Mouse (Mus musculus) kidney, adult 2 months (tissue): ENCODE results near the gene Mrpl4. TPM values are rescaled to one million over a fixed set of nuclear protein-coding genes. Genes with fewer than 3 reads are reported as not detected.

Source experiments
- DNase-seq: peaks from one replicate; pipeline ENCODE4 v3.0.0; 2021
- H3K27ac ChIP-seq: fragments of 200-500 bp; 2 replicates; pipeline ENCODE4 v1.5.1; 2012; ENCODE audit warnings: low read depth, low read length, control low read depth, inconsistent platforms; ENCODE audit not compliant: insufficient read depth
- H3K27me3 ChIP-seq: fragments of 200-500 bp; replicated peaks from 2 replicates; pipeline ENCODE4 v1.6.1; 2012; ENCODE audit warnings: mild to moderate bottlenecking, moderate library complexity, low read length, inconsistent platforms; ENCODE audit not compliant: control insufficient read depth, insufficient read depth
- H3K36me3 ChIP-seq: fragments of 200-500 bp; 2 replicates; pipeline ENCODE4 v1.6.1; 2012; ENCODE audit warnings: mild to moderate bottlenecking, moderate library complexity, low read length, inconsistent platforms; ENCODE audit not compliant: control insufficient read depth, insufficient read depth
- H3K4me1 ChIP-seq: fragments of 200-500 bp; 2 replicates; pipeline ENCODE4 v1.6.1; 2011; ENCODE audit warnings: low read length; ENCODE audit not compliant: control insufficient read depth, insufficient read depth
- H3K4me3 ChIP-seq: fragments of 200-500 bp; 2 replicates; pipeline ENCODE4 v1.5.1; 2011; ENCODE audit warnings: mild to moderate bottlenecking, low read depth, low read length, control low read depth; ENCODE audit not compliant: insufficient read depth
- CTCF ChIP-seq: fragments of 200-500 bp; conservative IDR thresholded peaks from 2 replicates; pipeline ENCODE4 v1.5.1; 2011; ENCODE audit warnings: low read depth, mild to moderate bottlenecking, control low read depth, low read length, moderate library complexity, mixed read lengths; ENCODE audit not compliant: insufficient read depth, insufficient read length
- POLR2A ChIP-seq: fragments of 200-500 bp; IDR thresholded peaks from one replicate; pipeline ENCODE4 v1.6.1; 2011; ENCODE audit warnings: low read depth, low read length, control low read depth
- WGBS: fragments of 180-500 bp; shearing (Covaris S2); methylation state at CpG from one replicate; pipeline ENCODE4 v1.1.7; 2018; 5-methylcytosine and 5-hydroxymethylcytosine counted together
- polyA plus RNA-seq: library from polyadenylated mRNA; depleted of rRNA; stranded (reverse); fragments of >200 nt; gene quantifications from 2 replicates; pipeline ENCODE4 v1.2.3, GENCODE M21; 2012

Gene Mrpl4
- polyA plus RNA-seq, 1 experiment, result 213 TPM

GRCm38 (mm10) chr9:20971751-20972140 lies 30.8 kb upstream of the Mrpl4 start:
- Histone ChIP-seq H3K27me3 (no peaks in the 10 kb centered on the region), H3K36me3 (no peaks in the 10 kb centered on the region), H3K4me3 (no peak overlapping the region), H3K4me1 (no peaks in the 10 kb centered on the region), H3K27ac (peak overlapping the region; percentile 26; the same call in 1 of the 2 replicates)
- no peak for DNase-seq
- WGBS, result 60% methylated on average over 7 of the region's 7 CpGs
- TF ChIP-seq CTCF (no peak), POLR2A (no peak)

GRCm38 (mm10) chr9:20972141-20972992 lies 30.2 kb upstream of the Mrpl4 start:
- no peak for TF ChIP-seq CTCF
- no peak for TF ChIP-seq POLR2A
- peak; percentile 64 for DNase-seq
- no peak overlapping the region for H3K4me3 ChIP-seq
- H3K27ac ChIP-seq, result peak overlapping the region; percentile 58
- no peaks in the 10 kb centered on the region for H3K4me1 ChIP-seq
- H3K36me3 ChIP-seq, result no peaks in the 10 kb centered on the region
- no peaks in the 10 kb centered on the region for H3K27me3 ChIP-seq
- WGBS, result 40% methylated on average over 28 of the region's 28 CpGs

- H3K4me1 ChIP-seq, result no peaks in the 10 kb centered on the region
- no peaks in the 10 kb centered on the region for H3K36me3 ChIP-seq
- H3K4me3 ChIP-seq, result peak overlapping the region; percentile 7; the same call in 1 of the 2 replicates
- TF ChIP-seq POLR2A (no peak), CTCF (no peak)
- H3K27me3 ChIP-seq, result no peaks in the 10 kb centered on the region
- peak; percentile 37 for DNase-seq
- WGBS, result 82% methylated on average over 4 of the region's 4 CpGs
- peak overlapping the region; percentile 43 for H3K27ac ChIP-seq
These were observed 29.4 kb upstream of the Mrpl4 start for GRCm38 (mm10) chr9:20973001-20973681.

GRCm38 (mm10) chr9:20973682-20974075 lies 28.9 kb upstream of the Mrpl4 start:
- Histone ChIP-seq H3K36me3 (no peaks in the 10 kb centered on the region), H3K27me3 (no peaks in the 10 kb centered on the region), H3K4me3 (peak overlapping the region; percentile 7; the same call in 1 of the 2 replicates), H3K27ac (peak overlapping the region; percentile 43), H3K4me1 (no peaks in the 10 kb centered on the region)
- peak; percentile 37 for DNase-seq
- 52% methylated on average over 6 of the region's 6 CpGs for WGBS
- no peak for TF ChIP-seq CTCF
- no peak for TF ChIP-seq POLR2A

GRCm38 (mm10) chr9:20975431-20976215 lies 26.9 kb upstream of the Mrpl4 start:
- WGBS, result 6% methylated on average over 45 of the region's 45 CpGs
- Histone ChIP-seq H3K27me3 (no peaks in the 10 kb centered on the region), H3K36me3 (no peaks in the 10 kb centered on the region), H3K4me3 (peak overlapping the region; percentile 66), H3K27ac (no peak overlapping the region), H3K4me1 (no peaks in the 10 kb centered on the region)
- TF ChIP-seq CTCF (no peak), POLR2A (no peak)
- DNase-seq, result peak; percentile 38

GRCm38 (mm10) chr9:20976216-20976960 lies 26.1 kb upstream of the Mrpl4 start, which contains the start of gene S1pr2:
Gene S1pr2 (minus strand): TSS chr9:20976781.
- Histone ChIP-seq H3K27me3 (no peaks in the 10 kb centered on the region), H3K4me1 (no peaks in the 10 kb centered on the region), H3K36me3 (no peaks in the 10 kb centered on the region), H3K27ac (0 out of 2 replicates have a peak within 1 kb of the TSS, but pooled peaks have one; percentile 24), H3K4me3 (peak within 1 kb of the TSS; percentile 66)
- TF ChIP-seq POLR2A (no peak), CTCF (no peak)
- WGBS, result under 1% methylated on average over 45 of the region's 47 CpGs
- DNase-seq, result peak; percentile 84
